Mouse (Mus musculus) liver, embryonic 14.5 days (tissue): ENCODE results near the gene Iqcf3. TPM values are rescaled to one million over a fixed set of nuclear protein-coding genes. Genes with fewer than 3 reads are reported as not detected.

Experiments
- ATAC-seq: fragments of 200-750 bp; cut with Nextera tagmentation; 2 replicates; pipeline ENCODE4 v1.8.0; 2017; ENCODE audit warnings: moderate number of reproducible peaks, mild to moderate bottlenecking, moderate library complexity; ENCODE audit not compliant: insufficient read depth
- DNase-seq, 3 experiments: peaks; one replicate each; pipeline ENCODE4 v3.0.0-alpha.2; 2012 to 2013; ENCODE audit warnings: low read depth in 3 of 3, low spot score in 3 of 3
- H3K27ac ChIP-seq: fragments of 300-500 bp; sonication (generic); 2 replicates; pipeline ENCODE4 v1.5.1; 2014; ENCODE audit warnings: moderate library complexity, mild to moderate bottlenecking, control low read depth, inconsistent platforms
- H3K27me3 ChIP-seq: fragments of 300-500 bp; sonication (generic); 2 replicates; pipeline ENCODE4 v1.6.1; 2014; ENCODE audit warnings: mild to moderate bottlenecking, low read length, moderate library complexity; ENCODE audit not compliant: control insufficient read depth, insufficient read depth
- H3K36me3 ChIP-seq: fragments of 300-500 bp; sonication (generic); replicated peaks from 2 replicates; pipeline ENCODE4 v1.6.1; 2014; ENCODE audit warnings: low read depth; ENCODE audit not compliant: control insufficient read depth, insufficient read depth
- H3K4me1 ChIP-seq, 2 experiments: fragments of 200-500 bp in 1 of 2; fragments of 300-500 bp in 1 of 2; sonication (generic) in 1 of 2; replicated peaks; 2 replicates each; pipeline ENCODE4 v1.6.1; 2012 to 2014; ENCODE audit warnings: antibody characterized with exemption in 1 of 2, inconsistent platforms in 1 of 2, low read length in 1 of 2; ENCODE audit not compliant: control insufficient read depth in 2 of 2, insufficient read depth in 2 of 2
- H3K4me2 ChIP-seq: fragments of 300-500 bp; sonication (generic); 2 replicates; pipeline ENCODE4 v1.6.1; 2014; ENCODE audit warnings: low read depth, mild to moderate bottlenecking, control low read depth, moderate library complexity
- H3K4me3 ChIP-seq, 2 experiments: fragments of 200-500 bp in 1 of 2; fragments of 300-500 bp in 1 of 2; sonication (generic) in 1 of 2; 2 replicates each; pipeline ENCODE4 v1.5.1; 2012 to 2014; ENCODE audit warnings: low read depth in 2 of 2, low read length in 2 of 2, mild to moderate bottlenecking in 2 of 2, control low read depth in 1 of 2, inconsistent platforms in 1 of 2, moderate library complexity in 1 of 2; ENCODE audit not compliant: insufficient read depth in 1 of 2
- H3K9ac ChIP-seq: fragments of 300-500 bp; sonication (generic); replicated peaks from 2 replicates; pipeline ENCODE4 v1.6.1; 2014; ENCODE audit warnings: mild to moderate bottlenecking, control low read depth, moderate library complexity
- H3K9me3 ChIP-seq: fragments of 300-500 bp; sonication (generic); 2 replicates; pipeline ENCODE4 v1.6.1; 2016; ENCODE audit warnings: low read length, mixed read lengths; ENCODE audit not compliant: control insufficient read depth
- CTCF ChIP-seq: IDR thresholded peaks from 2 replicates; pipeline ENCODE4 v1.5.1; 2016; ENCODE audit warnings: antibody characterized with exemption, low read depth, control low read depth
- EP300 ChIP-seq: IDR thresholded peaks from 2 replicates; pipeline ENCODE4 v1.6.1; 2016; ENCODE audit warnings: antibody characterized with exemption, low read depth
- WGBS: fragments of 180-500 bp; shearing (Covaris S2); extraction: QIAGEN DNeasy Blood & Tissue Kit; methylation state at CpG from one replicate; pipeline ENCODE4 v1.1.7; 2014; ENCODE audit not compliant: insufficient replicate concordance; 5-methylcytosine and 5-hydroxymethylcytosine counted together
- polyA plus RNA-seq, 2 experiments: library from polyadenylated mRNA; depleted of rRNA in 1 of 2; stranded (reverse) in 1 of 2; unstranded in 1 of 2; fragments of >200 nt; fragmentation: Nextera tagmentation in 1 of 2; extraction: Ambion mirVana in 1 of 2; gene quantifications; 2 replicates each; pipeline versions ENCODE4 v1.2.1 to v1.2.3; 2012 to 2014

The Iqcf3 gene
- polyA plus RNA-seq, 2 experiments, result not detected

GRCm38 (mm10) chr9:106570896-106571295 is 9.5 kb upstream of the Iqcf3 start, which contains the start of gene Iqcf4:
Iqcf4 (minus strand) TSS chr9:106570996.
- H3K9ac ChIP-seq, result no peak within 1 kb of the TSS
- H3K4me3 ChIP-seq, result no peak within 1 kb of the TSS
- ATAC-seq (no peak), DNase-seq (no peak)
- TF ChIP-seq EP300 (no peak), CTCF (no peak)
- 58% methylated on average over 7 of the region's 7 CpGs for WGBS
- H3K27ac ChIP-seq, result no peak within 1 kb of the TSS
- no peaks in the 10 kb centered on the region for H3K9me3 ChIP-seq
- H3K4me1 ChIP-seq, result peaks cover 0 to 2% of the 10 kb centered on the region in 2 experiments; a peak in 1 of 4 replicates
- H3K4me2 ChIP-seq, result no peak within 1 kb of the TSS
- no peaks in the 10 kb centered on the region for H3K27me3 ChIP-seq
- H3K36me3 ChIP-seq, result no peaks in the 10 kb centered on the region

DNA sequence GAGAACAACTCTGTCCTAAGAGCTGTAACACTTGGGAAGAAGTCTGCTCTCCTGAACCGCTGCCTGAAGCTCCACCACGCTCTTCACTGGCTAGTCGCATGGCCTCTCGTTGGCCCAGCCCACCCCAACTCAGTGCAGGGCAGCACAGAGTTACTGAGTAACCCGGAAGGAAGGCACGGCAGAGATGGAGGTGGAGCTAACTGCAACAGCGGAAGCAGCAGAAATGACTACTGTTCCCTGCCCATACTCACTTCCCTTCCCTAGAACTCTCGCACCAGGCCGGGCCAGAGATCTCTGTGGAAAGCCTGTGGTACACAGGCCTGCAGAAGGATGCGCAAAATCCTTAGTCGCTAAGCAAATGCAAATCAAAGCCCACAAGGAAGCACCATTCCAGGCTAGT is 5.0 kb upstream of the Iqcf3 start:
- no peaks in the 10 kb centered on the region for H3K36me3 ChIP-seq
- no peak overlapping the region for H3K9ac ChIP-seq
- no peak overlapping the region for H3K4me3 ChIP-seq
- no peak for TF ChIP-seq CTCF
- TF ChIP-seq EP300, result no peak
- no peak for ATAC-seq
- no peaks in the 10 kb centered on the region for H3K9me3 ChIP-seq
- H3K4me2 ChIP-seq, result no peak overlapping the region
- no peak overlapping the region for H3K27ac ChIP-seq
- peak in 1 of 3 experiments; percentile 5 for DNase-seq
- peaks cover 0 to 2% of the 10 kb centered on the region in 2 experiments; a peak in 1 of 4 replicates for H3K4me1 ChIP-seq
- H3K27me3 ChIP-seq, result no peaks in the 10 kb centered on the region
- WGBS, result 40% methylated on average over 11 of the region's 11 CpGs

- no peaks in the 10 kb centered on the region for H3K9me3 ChIP-seq
- H3K27me3 ChIP-seq, result no peaks in the 10 kb centered on the region
- H3K36me3 ChIP-seq, result no peaks in the 10 kb centered on the region
- peaks cover 0 to 2% of the 10 kb centered on the region in 2 experiments; a peak in 1 of 4 replicates for H3K4me1 ChIP-seq
- no peak overlapping the region for H3K27ac ChIP-seq
- no peak overlapping the region for H3K9ac ChIP-seq
- TF ChIP-seq EP300 (no peak), CTCF (no peak)
- H3K4me3 ChIP-seq, result no peak overlapping the region
- WGBS, result 59% methylated on average over 8 of the region's 8 CpGs
- H3K4me2 ChIP-seq, result no peak overlapping the region
- ATAC-seq (no peak), DNase-seq (no peak)
Measured at GRCm38 (mm10) chr9:106564025-106564424, 2.6 kb upstream of the Iqcf3 start.

DNA sequence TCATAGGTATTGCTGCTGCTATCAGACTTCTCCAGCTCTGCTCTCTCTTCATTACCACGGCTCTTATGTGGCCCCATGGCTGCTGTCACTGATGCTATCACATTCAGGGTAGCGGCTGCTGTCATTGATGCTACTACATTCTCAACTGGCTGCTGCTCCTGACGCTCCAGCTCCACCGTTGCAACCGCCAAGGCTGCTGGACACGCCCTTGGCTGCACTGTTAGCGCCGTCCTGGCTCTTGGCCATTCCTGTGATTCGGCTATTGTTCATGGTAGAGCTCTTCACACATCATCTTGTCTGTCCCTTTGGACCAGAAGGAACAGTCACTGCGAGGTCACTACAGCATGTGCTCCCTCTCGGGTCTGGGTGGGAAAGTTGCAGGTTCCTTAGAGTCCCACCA is 860 bp upstream of the Iqcf3 start:
- Histone ChIP-seq H3K9ac (no peak overlapping the region), H3K9me3 (no peaks in the 10 kb centered on the region), H3K36me3 (no peaks in the 10 kb centered on the region), H3K4me1 (peaks cover 0 to 2% of the 10 kb centered on the region in 2 experiments; a peak in 1 of 4 replicates), H3K27ac (no peak overlapping the region), H3K4me3 (no peak overlapping the region), H3K27me3 (no peaks in the 10 kb centered on the region), H3K4me2 (no peak overlapping the region)
- ATAC-seq (no peak), DNase-seq (no peak)
- WGBS, result 67% methylated on average over 11 of the region's 11 CpGs
- no peak for TF ChIP-seq CTCF
- no peak for TF ChIP-seq EP300

DNA sequence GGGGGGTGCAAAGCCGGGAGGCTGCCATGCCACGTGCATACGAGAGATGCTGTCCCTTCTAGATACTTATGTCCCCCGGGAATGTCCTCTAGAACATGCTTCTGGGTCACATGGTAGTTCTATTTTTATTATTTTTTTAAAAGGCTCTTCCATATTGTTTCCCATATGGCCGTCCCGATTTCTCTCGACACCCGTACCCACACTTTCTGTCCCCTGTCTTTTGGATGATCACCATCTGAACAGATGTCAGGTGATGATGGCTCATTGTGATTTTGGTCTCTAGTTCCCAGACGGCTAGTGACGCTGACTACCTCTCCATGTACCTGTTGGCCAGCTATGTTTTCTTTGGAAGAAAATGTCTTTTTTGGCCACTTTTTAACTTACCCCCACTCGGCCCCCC is 26.5 kb downstream of the Iqcf3 start:
- Histone ChIP-seq H3K9me3 (no peaks in the 10 kb centered on the region), H3K27me3 (no peaks in the 10 kb centered on the region), H3K9ac (no peak overlapping the region), H3K27ac (no peak overlapping the region), H3K4me3 (no peak overlapping the region), H3K4me1 (no peaks in the 10 kb centered on the region), H3K36me3 (no peaks in the 10 kb centered on the region), H3K4me2 (no peak overlapping the region)
- TF ChIP-seq CTCF, result no peak
- no peak for TF ChIP-seq EP300
- no peak for DNase-seq
- ATAC-seq, result no peak
- 79% methylated on average over 11 of the region's 11 CpGs for WGBS
